Mouse (Mus musculus) CD4-positive, CD25-positive, alpha-beta regulatory T cell, adult 2 months (primary cell): ENCODE data around the gene Slc43a1.
A peak's percentile ranks its signal among the peaks of the same experiment; 100 is the strongest.

Experiments used
- DNase-seq: peaks from one replicate; pipeline ENCODE4 v3.0.0-alpha.2; 2012; ENCODE audit warnings: low read depth, low spot score

The Slc43a1 gene

DNA sequence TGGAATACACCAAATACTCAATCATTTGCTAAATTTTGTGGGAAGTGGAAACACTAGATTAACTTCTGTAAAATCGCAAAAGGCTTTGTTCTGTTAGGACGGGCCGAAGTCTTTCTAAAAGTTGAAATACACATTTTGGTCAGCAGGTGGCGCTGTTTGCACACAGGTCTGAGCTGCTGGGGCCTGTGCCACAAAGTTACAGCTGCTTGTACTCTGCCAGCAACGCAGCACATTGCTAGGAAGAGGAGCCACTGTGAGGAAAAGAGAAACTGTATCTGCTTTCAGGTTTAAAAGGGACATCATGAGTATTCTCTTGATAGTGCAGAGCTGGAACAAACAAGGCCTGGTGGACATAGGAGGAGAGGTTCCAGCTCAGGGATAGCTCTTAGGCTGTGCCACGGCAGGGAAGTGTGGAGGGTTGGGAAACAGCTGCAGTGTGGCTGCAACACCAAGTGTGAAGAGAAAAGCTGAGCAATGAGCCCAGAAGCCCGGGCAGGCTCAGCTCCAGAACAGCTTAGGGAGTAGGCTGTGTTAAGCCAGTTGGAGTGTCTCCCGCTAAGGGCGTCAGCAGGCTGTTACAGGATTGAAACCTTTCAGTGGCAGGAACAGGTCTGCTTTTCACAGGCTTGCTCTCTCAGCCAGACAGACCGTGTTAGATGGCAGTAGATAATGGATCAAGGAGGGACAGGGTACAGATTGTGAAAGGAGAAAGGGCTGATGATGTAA is 6.8 kb upstream of the Slc43a1 start:
- peak; percentile 90 for DNase-seq

DNA sequence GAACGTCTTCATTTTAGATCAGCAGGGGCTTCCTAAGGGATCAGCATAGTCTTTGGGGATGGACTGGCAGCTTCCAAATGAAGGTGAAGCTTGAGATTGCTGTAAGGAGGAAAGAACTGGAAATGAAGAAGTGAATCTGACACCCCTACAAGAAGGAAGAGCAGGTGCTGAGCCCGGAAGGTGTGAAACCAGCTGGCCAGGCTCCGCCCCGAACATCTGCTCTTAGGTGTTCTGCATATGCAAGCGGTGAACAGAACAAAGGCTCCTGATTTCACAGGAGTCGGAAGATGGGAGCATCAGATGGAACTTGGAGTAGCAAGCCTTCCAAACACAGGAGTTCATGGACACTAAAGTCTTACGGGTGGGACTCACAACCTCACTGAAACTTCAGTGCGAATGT is 1.5 kb upstream of the Slc43a1 start:
- DNase-seq = peak; percentile 13

DNA sequence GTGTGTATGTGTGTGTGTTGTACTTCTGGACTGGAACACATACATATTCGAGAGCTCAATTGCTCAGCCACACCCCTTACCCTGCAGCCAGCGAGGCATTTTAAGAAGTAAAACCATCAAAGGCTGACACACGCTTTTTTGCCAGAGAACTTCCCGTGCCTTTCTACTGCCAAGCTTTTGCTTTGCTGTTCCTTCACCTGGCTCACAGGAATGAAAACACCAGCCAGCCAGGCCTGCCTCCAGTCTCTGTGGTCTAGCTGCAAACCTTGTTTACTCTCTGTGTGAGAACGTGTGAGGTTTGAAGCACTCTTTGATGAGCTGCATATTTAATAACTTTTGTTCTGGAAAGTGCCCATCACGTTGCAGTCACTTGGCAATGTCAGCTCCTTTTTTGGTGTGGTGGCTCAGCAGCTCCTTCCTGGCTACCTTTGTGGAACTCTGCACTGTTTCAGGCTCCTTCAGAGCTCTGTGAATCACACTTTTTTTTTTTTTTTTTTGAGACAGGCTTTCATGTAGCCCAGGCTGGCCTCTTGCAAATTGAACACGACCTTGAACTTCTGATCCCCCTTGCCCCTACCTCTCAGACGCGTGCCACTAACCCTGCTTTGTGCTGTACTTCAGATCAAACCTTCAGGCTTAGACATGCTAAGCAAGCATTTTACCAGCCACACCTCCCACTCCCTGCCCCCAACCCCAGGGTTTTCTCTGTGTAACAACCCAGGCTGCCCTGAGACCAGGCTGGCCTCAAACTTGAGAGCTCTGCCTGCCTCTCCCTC is 645 bp upstream of the Slc43a1 start:
- DNase-seq = peak; percentile 37

DNA sequence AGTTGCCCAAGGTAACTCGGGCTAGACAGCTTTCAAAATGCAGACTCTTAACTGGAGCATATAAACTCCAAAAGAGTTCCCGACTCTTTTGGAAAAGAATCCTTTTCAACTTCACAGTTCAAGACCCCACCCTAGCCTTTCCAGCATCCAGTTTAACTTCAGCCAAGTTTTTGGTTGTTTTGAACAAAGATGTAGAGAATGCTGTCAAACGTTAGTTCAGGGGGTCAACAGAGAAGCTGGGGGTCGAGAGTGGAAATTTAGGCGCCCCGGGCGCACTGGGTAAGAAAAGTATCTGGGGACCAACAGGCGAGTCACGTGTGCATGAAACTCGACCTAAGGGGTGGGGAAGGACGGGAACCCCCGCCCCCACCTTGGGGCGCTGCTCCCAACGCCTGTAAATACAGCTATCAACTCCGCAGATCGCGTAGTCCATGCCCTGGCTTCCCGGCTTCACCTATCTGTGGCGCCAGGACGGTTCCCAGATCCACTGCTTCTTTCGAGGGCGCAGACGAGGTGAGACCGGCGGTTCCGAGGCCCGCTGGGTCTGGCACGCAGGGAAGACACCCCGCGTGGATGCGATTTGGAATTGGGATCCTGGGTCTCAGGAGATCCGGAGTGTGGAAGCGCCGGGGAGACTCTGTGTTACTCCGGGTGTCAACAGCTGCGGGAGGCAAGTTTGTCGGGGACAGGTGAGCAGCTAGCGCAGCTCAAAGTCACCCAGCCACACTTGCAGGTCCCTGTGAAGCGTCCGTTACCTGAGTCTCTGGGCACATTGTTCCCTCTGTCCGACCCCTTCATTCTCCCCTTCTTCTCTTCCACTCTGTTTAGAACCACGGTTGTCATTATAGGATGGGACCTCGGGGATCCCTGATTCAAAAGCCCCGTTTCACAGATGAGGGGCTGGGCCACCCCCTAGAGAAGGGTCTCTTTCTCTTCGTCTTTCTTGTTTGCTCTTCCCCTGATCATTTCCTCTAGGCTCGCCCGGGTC is 637 bp downstream of the Slc43a1 start:
- DNase-seq = peak; percentile 30

DNA sequence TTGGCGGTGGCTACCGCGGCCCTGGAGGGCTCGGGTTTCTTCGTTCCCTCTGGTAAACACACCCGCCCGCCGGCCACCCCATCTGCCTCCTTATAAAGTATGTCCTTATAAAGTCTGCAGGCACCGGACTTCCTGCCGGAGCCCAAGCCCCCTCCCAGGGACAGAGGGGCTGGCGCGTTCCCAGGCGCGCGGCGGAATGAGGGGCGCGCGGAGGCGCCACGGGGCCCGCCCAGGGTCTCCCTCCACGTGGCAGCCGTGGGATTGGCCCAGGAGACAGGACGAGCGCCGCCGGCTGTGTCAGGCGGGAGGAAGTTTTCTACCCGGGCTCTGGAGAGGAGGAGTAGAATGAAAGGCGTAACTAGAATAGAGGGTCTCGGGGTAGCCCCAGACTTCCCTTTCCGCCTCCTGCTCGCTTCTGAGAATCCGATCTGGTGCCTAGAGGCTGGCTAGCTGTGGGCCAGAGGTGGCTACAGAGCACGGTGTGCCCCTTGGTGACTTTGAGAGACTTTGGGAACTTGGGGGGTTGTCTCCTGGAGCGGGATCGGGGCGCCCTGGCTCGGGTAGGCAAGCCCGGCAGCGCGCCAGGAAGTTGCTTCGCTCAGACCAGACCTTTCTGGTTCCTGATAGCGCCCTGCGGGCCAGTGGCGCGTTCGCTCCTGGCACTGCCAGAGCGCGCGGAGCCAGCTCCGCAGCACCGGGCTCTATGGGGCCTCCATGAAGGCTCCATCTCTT is 1.5 kb downstream of the Slc43a1 start:
- DNase-seq = peak; percentile 53

DNA sequence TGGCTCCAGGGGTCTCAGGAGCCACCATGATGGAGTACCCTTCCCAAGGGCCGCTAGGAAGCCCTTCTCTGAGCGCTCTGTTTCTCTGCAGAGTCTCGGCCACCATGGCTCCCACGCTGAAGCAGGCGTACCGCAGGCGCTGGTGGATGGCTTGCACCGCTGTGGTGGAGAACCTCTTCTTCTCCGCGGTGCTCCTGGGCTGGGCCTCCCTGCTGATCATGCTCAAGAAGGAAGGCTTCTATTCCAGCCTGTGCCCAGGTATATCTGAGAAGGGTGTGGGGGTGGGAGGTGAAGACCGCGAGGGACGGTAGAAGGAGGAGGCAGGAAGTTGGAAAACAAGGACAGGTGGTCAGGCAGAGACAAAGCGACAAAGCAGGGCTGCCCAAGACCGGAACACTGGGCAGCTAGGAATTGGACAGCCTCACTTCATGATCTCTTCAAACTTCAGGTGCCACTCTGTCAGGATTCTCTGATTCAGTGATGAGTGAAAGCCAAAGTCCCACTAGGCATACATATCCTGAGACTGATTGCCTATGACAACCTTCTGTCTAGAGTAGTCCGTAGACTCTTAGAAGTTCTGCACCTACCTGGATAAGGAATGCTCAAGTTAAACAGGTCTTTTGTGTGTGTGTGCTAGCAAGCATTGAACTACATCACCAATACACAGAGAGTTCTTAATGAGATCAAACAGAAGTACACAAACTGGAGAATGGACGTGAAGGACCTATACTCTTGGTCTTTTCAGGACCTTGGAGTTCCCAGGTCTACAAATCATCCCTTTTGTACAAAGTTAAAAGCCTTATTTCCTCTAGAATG is 2.3 kb downstream of the Slc43a1 start:
- no peak for DNase-seq

DNA sequence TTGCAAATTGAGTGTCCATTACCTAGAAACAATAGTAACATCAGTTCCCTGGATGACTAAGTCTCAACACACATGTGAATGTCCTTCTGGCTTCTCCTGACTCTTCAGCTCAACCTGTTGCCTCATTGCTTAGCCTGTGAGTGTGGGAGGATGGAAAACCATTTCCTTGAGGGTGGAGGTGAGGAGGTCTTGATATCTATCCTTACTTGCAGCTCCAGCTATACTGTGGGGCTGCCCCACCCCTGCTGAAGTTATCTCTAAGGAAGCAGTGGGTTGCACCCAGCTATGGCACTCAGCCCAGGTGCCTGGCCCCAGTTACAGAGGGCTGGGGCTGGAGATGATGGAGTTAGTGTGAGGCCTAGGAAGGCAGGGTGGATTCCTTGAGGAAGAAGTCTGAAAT is 3.3 kb downstream of the Slc43a1 start:
- DNase-seq = no peak

DNA sequence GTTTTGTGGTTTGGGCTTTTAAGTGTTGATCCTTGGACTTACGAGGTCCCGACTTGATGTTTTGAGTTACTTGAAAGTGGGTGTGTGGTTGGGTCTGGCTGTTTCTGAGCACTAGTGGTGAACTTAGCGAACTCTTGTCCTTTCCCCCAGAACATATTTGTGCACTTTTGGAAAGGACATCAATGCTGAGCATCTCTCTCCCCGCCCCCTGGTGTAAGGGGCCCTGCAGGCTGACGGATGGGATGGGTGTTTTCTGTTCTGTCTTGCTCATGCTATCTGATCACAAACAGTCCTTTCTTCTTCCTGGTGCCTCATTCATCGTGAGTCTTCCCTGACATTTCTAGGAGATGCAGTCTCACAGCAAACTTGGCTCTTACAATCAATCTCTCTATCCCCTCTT is 5.0 kb downstream of the Slc43a1 start:
- DNase-seq = peak; percentile 11

DNA sequence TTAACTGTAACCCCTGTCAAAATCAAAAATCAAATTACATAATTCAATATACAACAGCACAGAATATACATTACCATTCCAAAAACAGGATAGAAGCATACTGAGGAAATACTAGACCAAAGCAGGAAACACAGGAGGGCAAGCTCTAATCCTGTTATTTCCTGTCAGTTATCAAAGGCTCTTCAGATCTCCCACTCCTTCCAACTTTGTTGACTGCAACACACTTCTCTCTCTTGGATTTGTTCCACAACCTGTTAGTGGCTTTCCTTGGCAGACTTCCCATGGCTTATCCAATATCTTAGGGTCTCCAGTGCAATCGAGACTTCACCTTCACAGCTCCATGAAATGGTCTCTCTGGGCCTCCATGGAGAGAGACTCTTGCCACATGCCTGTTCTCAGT is 6.6 kb downstream of the Slc43a1 start:
- DNase-seq = no peak

DNA sequence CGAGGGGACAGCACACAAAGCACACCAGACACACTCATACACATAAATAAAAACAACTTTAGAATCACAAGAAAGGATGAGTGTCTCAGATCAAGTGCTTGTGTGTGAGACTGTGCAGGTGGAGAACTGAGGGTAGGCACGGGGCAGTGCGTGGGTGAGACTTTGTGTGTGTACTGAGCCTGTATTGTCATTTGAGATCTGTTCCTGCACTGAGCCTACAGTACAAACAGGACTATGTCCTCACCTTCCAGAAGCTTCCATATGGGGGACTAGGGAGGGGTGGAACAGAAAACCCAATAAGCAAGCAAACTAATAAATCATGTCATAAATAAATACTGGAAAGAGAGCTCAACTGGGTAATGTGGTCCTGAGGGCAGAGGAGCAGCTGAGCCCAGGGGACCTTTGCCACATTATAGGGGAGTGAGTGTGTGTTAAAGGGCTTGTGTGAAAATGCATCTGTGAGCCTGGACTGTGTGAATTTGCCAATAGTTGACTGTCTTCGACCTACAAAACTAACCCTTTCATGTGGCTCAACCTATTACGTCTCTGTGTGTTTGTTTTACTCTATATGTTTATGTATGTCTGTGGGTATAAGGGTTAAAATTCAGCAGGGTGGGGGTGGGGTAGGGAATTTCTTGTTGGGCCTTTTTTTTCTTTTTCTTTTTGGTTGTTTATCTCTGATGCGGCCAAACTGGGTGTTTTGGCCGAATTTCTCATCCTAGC is 11.9 kb downstream of the Slc43a1 start:
- no peak for DNase-seq

DNA sequence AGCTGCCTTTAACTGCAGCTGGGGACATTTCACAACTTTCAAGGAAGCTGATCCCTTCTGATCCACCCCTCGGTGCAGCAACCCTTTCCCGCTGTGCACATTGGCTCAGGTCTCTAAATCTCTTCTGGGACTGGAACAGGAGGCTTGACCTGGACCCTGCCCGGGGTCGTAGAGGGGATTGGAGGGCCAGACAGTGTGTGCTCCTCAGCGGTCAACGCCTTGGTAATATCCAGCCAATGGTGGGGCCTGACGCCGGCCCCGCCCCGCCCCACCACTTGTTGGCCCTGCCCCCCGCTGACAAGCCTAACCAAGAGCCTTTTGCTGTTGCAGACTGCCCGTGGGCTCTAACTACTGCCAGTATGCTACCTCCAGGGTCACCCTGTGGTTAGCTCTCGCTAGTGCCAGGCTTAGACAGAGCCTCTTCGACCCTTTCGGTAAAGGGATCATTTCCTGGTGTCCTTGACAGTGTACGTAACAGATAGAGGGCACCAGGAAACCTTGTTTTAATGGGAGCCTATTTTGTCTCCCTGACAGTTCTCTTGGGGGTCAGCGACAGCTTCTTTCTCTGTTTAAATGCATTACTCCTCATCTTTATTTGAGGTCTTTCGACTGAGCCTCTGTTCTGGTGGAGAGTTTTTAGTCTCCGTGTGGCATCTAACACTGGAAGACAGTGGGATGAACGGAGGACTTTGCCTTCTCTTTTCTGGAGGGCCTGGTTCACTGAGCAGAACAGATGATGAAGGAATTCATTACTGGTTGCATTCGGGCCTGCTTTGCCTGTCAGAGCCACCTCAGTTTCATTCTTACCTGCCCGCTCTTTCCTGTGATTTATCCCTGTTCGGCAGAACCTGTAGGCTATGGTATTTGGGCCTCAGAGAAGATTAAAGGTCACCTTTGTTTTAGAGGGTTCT is 12.7 kb downstream of the Slc43a1 start:
- no peak for DNase-seq

DNA sequence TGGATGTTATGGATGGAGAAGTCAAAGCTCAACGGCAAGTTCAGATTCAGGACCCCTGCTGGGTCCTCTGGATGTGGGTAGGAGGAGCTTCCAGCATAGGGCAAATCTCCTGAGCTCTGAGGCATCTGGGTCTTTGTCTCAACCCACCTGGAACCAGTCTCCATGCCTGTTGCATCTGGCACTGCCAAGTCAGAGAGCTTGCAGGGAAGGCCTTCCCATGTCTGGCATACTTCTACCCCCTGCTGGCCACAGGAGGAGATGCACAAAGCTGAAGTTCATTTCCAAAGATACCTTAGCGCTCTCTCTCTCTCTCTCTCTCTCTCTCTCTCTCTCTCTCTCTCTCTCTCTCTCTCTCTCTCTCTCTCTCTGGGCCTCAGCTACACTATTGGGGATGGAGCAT is 17.1 kb downstream of the Slc43a1 start:
- DNase-seq = peak; percentile 72

DNA sequence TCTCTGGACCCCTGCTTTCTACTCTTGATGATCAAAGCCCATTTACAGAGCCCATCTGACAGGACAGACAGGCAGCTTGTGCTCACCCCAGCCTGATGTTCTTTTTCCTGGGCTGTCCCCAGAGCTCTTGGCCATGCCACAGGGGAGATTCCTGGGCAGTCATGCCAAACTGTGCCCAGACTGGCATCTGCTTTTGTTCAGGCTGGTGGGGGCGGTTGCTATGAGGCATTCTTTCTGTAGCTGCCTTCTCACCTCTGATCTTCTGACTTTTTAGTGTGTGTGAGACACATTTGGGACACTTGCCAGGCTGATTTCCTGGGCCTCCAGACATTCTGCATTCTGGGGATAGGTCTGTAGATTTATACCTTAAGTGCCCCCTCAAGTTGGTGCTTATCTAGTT is 19.9 kb downstream of the Slc43a1 start:
- DNase-seq = no peak

DNA sequence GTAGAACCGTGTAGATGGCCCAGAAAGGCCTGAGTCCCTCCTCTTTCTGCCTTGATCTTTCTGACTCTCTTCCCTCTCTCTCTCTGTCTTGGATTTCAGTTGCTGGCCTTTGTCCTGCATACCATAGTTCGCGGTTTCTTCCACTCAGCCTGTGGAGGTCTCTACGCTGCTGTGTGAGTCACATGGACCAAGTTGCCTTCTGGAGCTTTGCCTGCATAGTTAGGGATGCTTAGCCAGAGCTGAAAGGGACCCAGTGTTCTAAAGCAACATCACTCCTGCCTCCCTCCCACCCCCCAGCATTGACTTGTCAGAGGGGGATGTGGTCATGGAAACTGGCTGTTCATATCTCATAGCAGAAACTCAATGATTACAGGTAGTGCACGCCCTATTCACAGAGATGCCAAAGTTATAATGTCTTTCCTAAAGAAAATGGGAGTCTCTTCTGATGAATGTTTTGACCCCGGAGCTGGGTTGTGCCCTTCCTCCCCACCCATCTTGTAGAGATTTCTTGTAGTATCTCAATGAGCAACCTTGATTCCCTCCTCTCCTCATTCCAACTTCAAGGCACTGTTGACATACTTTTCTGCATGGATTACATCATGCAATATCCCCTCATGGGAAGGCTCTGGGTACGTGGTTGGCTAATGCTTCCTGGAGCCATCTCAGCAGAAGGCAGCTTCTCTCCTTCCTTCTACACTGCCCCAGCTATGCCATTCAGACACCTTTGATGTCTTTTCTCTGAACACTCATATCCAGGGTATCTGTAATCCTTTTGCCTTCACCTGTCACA is 21.5 kb downstream of the Slc43a1 start:
- no peak for DNase-seq

DNA sequence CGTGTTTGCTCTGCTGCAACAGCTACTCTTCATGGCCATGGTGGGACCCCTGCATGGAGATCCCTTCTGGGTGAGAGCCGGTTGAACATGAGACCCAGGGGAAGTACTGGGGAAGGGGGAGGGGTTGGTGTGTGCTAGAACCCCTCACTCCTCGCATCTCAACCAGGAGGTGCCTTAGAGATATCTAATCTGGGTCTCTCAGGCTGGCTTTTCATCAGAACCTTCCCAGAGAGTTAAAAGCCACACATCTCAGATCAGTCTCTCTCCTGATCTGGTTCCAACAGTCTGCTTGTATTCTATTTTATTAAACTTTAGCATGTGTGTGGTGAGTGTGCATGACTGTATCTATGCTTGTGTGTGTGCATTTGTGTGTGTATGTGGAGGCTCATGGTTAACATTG is 22.8 kb downstream of the Slc43a1 start:
- DNase-seq = no peak

DNA sequence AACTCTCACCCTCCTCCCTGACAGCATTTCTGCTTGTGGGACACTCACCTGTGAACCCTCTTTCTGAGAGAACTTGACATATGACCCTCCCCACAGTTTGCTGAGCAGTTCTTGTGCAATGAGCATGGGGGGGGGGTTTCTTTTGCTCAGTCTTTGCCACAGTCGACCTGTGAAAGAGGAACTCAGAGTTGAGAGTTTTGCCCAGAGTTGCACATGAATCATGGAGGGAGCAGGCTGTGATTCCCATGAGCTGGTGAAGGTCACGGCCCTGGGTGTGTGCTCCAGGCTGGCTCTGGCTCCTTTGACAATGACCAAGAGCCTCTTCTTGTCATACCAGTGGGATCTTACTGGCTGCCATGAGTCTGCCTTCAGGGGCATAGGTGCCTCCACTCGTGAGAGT is 23.6 kb downstream of the Slc43a1 start:
- DNase-seq = no peak

DNA sequence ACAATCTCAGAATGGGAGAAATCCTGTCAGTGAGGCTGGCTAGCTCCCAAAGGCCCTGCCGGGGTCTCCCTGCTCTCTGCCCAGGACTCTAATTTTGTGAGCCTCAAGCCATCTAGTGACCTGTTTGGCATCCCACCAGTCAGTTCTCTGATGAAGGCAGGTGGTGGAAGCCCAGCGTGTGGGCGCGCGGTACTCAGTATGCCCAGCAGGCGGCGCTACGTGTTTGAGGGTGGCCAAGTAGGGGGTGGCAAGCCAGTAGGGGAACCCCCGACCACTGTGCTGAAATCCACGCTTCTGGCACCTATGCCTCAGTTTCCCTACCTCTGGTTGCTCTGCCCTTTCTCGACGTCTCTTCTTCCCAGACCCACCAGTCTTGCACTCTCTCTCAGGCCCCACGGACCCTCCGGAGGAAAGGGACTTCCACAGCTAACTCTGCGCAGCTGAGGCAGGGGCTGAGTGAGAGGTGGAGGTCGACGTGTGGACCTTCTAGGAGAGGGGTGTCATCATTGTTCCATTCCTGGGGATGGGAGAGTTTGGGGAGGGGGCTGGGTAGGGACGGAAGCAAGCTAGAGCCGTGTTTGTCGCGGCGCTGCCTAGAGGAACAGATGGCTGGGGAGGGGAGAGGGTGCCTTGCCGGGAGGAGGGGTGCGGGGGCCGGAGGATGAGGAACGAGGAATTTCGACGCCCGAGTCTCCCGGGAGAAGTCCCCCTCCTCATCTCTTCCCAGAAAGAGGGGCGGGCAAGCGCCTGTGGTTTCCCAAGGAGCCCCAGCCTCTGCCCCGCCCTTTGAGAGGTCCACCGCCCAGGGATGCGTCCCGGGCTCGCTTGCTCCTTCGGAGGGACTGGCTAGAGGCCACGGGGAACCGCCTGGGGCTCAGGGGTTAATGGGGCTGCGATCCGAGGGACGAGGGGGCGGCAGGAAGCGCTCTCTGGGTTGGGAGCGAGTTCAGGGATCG is 27.2 kb downstream of the Slc43a1 start:
- peak; percentile 64 for DNase-seq
